Mouse (Mus musculus) forebrain, embryonic 16.5 days (tissue): ENCODE data around the gene Bcl7c. TPM values are rescaled to one million over a fixed set of nuclear protein-coding genes. Genes with fewer than 3 reads are reported as not detected.
A peak's percentile ranks its signal among the peaks of the same experiment; 100 is the strongest.

Experiments used
- ATAC-seq: fragments of 200-750 bp; cut with Nextera tagmentation; 2 replicates; pipeline ENCODE4 v1.8.0; 2017; ENCODE audit warnings: mild to moderate bottlenecking, moderate library complexity
- H3K27ac ChIP-seq: fragments of 300-500 bp; sonication (generic); 2 replicates; pipeline ENCODE4 v1.5.1; 2014; ENCODE audit warnings: low read length, control low read depth
- H3K27me3 ChIP-seq: fragments of 300-500 bp; sonication (generic); replicated peaks from 2 replicates; pipeline ENCODE4 v1.6.1; 2014; ENCODE audit warnings: low read length; ENCODE audit not compliant: control insufficient read depth, insufficient read depth
- H3K36me3 ChIP-seq: fragments of 300-500 bp; sonication (generic); 2 replicates; pipeline ENCODE4 v1.6.1; 2014; ENCODE audit not compliant: control insufficient read depth, insufficient read depth
- H3K4me1 ChIP-seq: fragments of 300-500 bp; sonication (generic); replicated peaks from 2 replicates; pipeline ENCODE4 v1.6.1; 2014; ENCODE audit warnings: low read length; ENCODE audit not compliant: control insufficient read depth, insufficient read depth
- H3K4me2 ChIP-seq: fragments of 300-500 bp; sonication (generic); 2 replicates; pipeline ENCODE4 v1.6.1; 2014; ENCODE audit warnings: mild to moderate bottlenecking, low read length, control low read depth
- H3K4me3 ChIP-seq: fragments of 300-500 bp; sonication (generic); replicated peaks from 2 replicates; pipeline ENCODE4 v1.5.1; 2014; ENCODE audit warnings: mild to moderate bottlenecking, low read length, control low read depth
- H3K9ac ChIP-seq: fragments of 300-500 bp; sonication (generic); replicated peaks from 2 replicates; pipeline ENCODE4 v1.6.1; 2014; ENCODE audit warnings: low read depth, low read length, control low read depth
- H3K9me3 ChIP-seq: fragments of 300-500 bp; sonication (generic); 2 replicates; pipeline ENCODE4 v1.6.1; 2016; ENCODE audit warnings: low read length; ENCODE audit not compliant: control insufficient read depth
- WGBS: fragments of 180-500 bp; shearing (Covaris S2); extraction: QIAGEN DNeasy Blood & Tissue Kit; methylation state at CpG from one replicate; pipeline ENCODE4 v1.1.7; 2014; 5-methylcytosine and 5-hydroxymethylcytosine counted together
- polyA plus RNA-seq: library from polyadenylated mRNA; unstranded; fragments of >200 nt; fragmentation: Nextera tagmentation; extraction: Ambion mirVana; gene quantifications from 2 replicates; pipeline ENCODE4 v1.2.1, GENCODE M21; 2015

Gene Bcl7c
- polyA plus RNA-seq, 1 experiment from 2014 or later, result 33.8 TPM

DNA sequence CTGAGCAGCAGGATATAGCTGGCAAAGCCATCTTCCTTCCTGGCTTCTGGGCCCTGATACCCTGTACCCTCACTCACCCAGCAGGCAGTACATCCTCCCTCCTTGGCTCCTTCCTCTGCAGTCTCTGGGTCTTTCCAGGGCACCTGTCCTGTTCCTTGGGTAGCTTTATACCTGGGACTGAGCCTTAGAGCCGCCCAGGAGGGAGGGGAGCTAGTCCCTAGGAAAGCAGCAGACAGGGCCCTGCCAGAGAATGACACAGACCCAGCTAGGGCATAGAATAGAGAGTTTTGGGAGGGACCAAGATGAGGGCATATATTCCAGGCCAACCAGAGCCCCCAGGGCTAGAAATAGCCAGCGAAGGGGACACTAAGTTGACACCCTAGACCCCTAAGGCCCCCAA is 16.8 kb upstream of the Bcl7c start:
- Histone ChIP-seq H3K9me3 (no peaks in the 10 kb centered on the region), H3K27me3 (no peaks in the 10 kb centered on the region), H3K4me3 (no peak overlapping the region), H3K4me2 (no peak overlapping the region), H3K9ac (no peak overlapping the region), H3K27ac (no peak overlapping the region), H3K36me3 (no peaks in the 10 kb centered on the region), H3K4me1 (no peaks in the 10 kb centered on the region)
- whole genome bisulfite sequencing, result 39% methylated on average over 2 of the region's 2 CpGs
- no peak for ATAC-seq

DNA sequence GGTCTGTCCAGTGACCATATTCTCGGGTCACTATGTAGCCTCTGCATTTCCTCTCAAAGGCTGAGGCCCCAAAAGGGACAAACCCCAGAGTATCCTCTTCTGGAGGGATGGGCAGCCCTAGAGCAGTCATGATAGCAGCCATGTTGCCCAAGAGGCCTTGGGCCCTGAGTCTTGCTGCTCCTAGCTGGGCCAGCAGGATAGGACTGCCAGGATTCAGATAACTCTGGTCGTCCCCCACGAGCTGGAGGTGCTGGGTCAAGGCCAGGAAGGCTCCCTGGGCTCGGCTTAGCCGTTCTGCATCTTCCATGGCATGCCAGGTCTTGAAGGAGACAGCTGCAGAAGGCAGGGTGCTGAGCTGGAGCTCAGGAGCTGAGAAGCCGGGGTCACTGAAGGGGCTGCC is 10.5 kb upstream of the Bcl7c start:
- H3K27ac ChIP-seq, result no peak overlapping the region
- no peaks in the 10 kb centered on the region for H3K27me3 ChIP-seq
- no peaks in the 10 kb centered on the region for H3K36me3 ChIP-seq
- H3K4me1 ChIP-seq, result peaks cover 6% of the 10 kb centered on the region
- ATAC-seq, result no peak
- no peaks in the 10 kb centered on the region for H3K9me3 ChIP-seq
- H3K9ac ChIP-seq, result no peak overlapping the region
- no peak overlapping the region for H3K4me2 ChIP-seq
- 93% methylated on average over 6 of the region's 6 CpGs for WGBS
- no peak overlapping the region for H3K4me3 ChIP-seq

DNA sequence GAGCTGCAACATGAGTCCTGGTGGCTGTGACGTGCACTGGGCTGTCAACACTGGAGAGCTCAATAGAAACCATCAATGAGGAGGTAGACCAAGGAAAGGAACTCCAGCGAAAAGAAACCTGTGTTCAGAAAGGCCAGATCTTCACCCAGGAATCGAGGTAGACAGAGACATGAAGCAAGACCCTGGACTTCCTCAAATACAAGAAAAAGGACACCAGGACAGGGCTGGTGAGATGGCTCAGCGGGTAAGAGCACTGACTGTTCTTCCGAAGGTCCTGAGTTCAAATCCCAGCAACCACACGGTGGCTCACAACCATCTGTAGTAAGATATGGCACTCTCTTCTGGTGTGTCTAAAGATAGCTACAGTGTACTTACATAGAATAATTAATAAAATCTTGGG is 9.6 kb upstream of the Bcl7c start:
- Histone ChIP-seq H3K4me1 (peaks cover 6% of the 10 kb centered on the region), H3K27me3 (no peaks in the 10 kb centered on the region), H3K36me3 (no peaks in the 10 kb centered on the region), H3K9ac (no peak overlapping the region), H3K9me3 (no peaks in the 10 kb centered on the region), H3K4me3 (no peak overlapping the region), H3K27ac (no peak overlapping the region), H3K4me2 (no peak overlapping the region)
- ATAC-seq, result no peak
- 87% methylated on average over 6 of the region's 6 CpGs for WGBS

DNA sequence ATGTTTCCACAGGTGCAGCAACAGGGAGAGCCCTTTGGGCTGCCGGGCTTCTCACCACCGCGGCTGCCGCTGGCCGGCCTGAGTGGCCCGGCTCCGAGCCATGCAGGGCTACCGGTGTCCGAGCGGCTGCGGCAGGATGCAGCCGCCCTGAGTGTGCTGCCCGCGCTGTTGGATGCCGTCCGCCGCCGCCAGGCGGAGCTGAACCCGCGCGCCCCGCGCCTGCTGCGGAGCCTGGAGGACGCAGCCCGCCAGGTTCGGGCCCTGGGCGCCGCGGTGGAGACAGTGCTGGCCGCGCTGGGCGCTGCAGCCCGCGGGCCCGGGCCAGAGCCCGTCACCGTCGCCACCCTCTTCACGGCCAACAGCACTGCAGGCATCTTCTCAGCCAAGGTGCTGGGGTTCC is 8.3 kb upstream of the Bcl7c start:
- peak; percentile 43 for ATAC-seq
- no peaks in the 10 kb centered on the region for H3K27me3 ChIP-seq
- H3K9me3 ChIP-seq, result no peaks in the 10 kb centered on the region
- H3K4me1 ChIP-seq, result peaks cover 16% of the 10 kb centered on the region
- no peaks in the 10 kb centered on the region for H3K36me3 ChIP-seq
- peak overlapping the region; percentile 59 for H3K9ac ChIP-seq
- peak overlapping the region; percentile 41 for H3K4me3 ChIP-seq
- 1% methylated on average over 40 of the region's 41 CpGs for WGBS
- H3K4me2 ChIP-seq, result peak overlapping the region; percentile 61
- no peak overlapping the region for H3K27ac ChIP-seq

DNA sequence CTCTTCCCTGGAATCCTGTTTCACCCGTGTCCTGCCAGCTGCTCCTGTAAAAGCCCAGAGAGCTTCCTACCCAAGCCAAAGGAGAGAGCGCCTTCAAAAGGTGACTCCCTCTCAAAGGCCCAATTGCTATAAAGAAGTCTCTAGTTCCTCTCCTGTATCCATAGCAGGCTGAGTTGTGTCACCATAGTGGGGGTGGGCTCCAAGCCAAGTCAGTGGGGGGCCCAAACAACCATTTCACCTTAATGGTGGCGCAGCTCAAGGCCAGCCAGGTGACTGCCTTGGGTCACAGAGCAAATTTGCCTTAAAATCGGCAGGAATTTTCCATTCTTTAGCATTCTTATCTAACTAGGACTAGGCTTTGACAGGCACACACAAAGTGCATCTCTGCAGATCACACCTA is 6.1 kb upstream of the Bcl7c start:
- no peaks in the 10 kb centered on the region for H3K36me3 ChIP-seq
- no peaks in the 10 kb centered on the region for H3K9me3 ChIP-seq
- H3K4me3 ChIP-seq, result no peak overlapping the region
- no peak for ATAC-seq
- no peak overlapping the region for H3K9ac ChIP-seq
- peaks cover 16% of the 10 kb centered on the region for H3K4me1 ChIP-seq
- no peaks in the 10 kb centered on the region for H3K27me3 ChIP-seq
- 89% methylated on average over 4 of the region's 4 CpGs for WGBS
- no peak overlapping the region for H3K4me2 ChIP-seq
- H3K27ac ChIP-seq, result no peak overlapping the region

DNA sequence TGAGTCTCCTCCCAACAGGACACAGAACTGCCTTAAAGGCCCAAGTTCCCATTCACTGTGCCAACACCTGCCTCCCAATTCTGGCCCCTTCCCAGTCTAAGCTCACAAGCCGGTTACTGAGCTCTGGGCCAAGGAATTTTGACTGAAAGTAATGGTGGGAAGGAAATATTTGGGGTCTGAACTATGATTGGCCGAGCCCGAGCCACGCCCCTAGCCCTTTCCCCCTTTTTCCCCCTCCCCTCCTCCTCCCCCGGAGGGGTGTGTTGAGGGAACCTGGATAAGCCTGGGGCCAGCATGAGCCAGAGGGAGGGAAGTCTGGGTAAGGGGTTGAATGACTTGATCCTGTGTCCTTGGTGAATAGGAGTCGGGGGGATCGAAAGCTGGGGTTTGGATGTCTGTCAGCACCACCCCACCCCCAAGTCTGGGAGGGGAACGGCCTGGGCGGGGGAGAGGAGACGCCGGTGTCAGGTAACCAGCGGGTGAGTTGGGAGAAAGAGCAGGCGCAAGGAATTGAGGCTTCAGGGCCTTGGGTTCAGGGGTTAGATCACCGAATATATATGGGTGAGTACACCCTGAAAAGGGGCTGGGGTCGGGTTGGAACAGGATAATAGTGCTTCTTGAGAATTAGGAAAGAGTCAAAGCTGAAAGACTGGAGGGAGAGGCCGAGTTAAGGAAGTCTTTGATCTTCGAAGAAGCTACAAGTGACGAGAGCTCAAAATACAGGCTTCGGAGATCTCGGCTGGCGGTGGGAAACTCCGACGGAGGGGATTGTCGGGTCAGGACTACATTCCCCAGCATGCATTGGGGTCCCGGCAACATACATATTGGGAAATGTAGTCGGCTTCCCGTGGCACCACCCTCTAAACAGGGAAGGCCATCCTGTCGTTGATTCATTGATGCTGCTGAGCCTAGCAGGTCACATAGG is 4.0 kb upstream of the Bcl7c start, which contains the start of gene Ctf1:
Gene Ctf1 (plus strand): TSS at position 276 of the 925 bp plus-strand sequence.
- no peaks in the 10 kb centered on the region for H3K36me3 ChIP-seq
- H3K4me1 ChIP-seq, result peaks cover 27% of the 10 kb centered on the region
- under 1% methylated on average over 28 of the region's 28 CpGs for WGBS
- H3K9ac ChIP-seq, result peak within 1 kb of the TSS; percentile 16
- H3K4me2 ChIP-seq, result peak within 1 kb of the TSS; percentile 50
- peak within 1 kb of the TSS; percentile 59; the same call in 1 of the 2 replicates for H3K27ac ChIP-seq
- peak; percentile 73 for ATAC-seq
- no peaks in the 10 kb centered on the region for H3K27me3 ChIP-seq
- H3K9me3 ChIP-seq, result no peaks in the 10 kb centered on the region
- H3K4me3 ChIP-seq, result peak within 1 kb of the TSS; percentile 35

DNA sequence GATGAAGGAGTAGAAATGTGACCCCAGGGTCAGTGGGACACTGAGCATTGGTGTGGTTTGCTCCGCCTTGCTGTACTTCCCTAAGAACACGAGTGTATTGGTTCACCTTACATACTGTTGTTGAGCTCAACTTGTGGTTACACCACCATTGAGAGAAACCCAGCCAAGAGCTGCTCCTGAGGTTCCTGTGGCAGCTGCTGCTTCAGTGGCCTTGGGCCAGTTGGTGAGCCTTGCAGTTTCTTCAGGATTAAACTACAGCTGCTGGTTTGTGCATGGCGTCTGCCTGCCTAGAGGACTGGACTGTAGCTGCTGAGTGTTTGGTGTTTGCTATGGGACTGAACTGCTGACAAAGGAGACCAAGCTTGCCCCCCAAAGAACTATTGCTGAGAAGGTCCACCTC is 2.7 kb upstream of the Bcl7c start:
- Histone ChIP-seq H3K4me3 (no peak overlapping the region), H3K4me2 (no peak overlapping the region), H3K27ac (no peak overlapping the region), H3K36me3 (no peaks in the 10 kb centered on the region), H3K9me3 (no peaks in the 10 kb centered on the region), H3K4me1 (peaks cover 30% of the 10 kb centered on the region), H3K27me3 (no peaks in the 10 kb centered on the region), H3K9ac (no peak overlapping the region)
- 65% methylated on average over 3 of the region's 3 CpGs for WGBS
- no peak for ATAC-seq

DNA sequence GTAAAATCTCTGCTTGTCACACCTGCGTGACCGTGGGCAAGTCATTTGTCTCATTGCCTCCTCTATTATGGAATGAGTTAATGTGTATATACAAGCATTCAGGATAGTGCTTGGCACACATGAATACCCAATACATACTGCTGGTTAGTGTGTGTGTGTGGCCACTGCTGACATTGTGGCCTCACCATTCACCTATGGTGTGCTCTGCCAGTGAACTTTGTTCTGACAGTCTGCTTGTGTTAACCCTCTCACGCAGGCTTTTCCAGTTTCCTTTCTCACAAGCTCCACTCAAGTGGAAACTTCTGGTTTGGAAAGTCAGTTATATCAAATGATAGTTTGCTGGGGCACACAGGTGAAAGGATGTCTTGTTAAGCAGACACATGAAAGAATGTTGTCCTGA is 2.3 kb upstream of the Bcl7c start:
- no peak overlapping the region for H3K9ac ChIP-seq
- H3K4me2 ChIP-seq, result no peak overlapping the region
- no peaks in the 10 kb centered on the region for H3K36me3 ChIP-seq
- H3K9me3 ChIP-seq, result no peaks in the 10 kb centered on the region
- 89% methylated on average over 3 of the region's 3 CpGs for WGBS
- no peak overlapping the region for H3K27ac ChIP-seq
- no peaks in the 10 kb centered on the region for H3K27me3 ChIP-seq
- no peak overlapping the region for H3K4me3 ChIP-seq
- no peak for ATAC-seq
- peaks cover 33% of the 10 kb centered on the region for H3K4me1 ChIP-seq

DNA sequence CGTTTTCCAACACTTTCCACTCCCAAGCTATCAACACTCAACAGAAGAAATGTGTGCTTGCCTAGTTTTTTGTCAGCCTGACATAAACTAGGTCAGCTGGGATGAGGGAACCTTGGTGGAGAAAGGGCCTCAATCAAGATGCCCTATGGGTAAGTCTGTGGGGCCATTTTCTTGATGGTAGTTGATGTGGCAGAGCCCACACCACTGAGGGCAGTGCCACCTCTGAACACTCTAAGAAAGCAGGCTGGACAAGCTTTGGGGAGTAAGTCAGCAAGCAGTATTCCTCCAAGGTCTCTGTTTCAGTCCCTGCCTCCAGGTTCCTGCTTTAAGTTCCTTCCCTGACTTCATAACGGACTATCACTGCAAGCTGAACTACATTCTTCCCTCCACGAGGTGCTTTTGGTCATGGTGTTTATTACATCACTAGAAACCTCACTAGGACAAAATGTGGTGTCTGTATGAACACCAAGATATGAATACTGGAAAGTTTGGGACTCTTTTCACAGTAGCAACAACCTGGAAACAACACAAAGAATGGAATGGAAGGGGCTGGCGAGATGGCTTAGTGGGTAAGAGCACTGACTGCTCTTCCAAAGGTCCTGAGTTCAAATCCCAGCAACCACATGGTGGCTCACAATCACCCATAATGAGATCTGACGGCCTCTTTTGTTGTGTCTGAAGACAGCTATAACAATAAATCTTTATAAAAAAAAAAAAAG is 687 bp upstream of the Bcl7c start:
- H3K4me2 ChIP-seq, result peak overlapping the region; percentile 61
- peaks cover 33% of the 10 kb centered on the region for H3K4me1 ChIP-seq
- H3K9me3 ChIP-seq, result no peaks in the 10 kb centered on the region
- H3K27ac ChIP-seq, result peak overlapping the region; percentile 91
- H3K9ac ChIP-seq, result no peak overlapping the region
- no peak for ATAC-seq
- H3K27me3 ChIP-seq, result no peaks in the 10 kb centered on the region
- H3K4me3 ChIP-seq, result peak overlapping the region; percentile 77
- WGBS, result 80% methylated on average over 5 of the region's 5 CpGs
- H3K36me3 ChIP-seq, result no peaks in the 10 kb centered on the region
